Mouse (Mus musculus): ENCODE results near the gene Plin3. TPM values are rescaled to one million over a fixed set of nuclear protein-coding genes. Genes with fewer than 3 reads are reported as not detected.

The Plin3 gene
- polyA plus RNA-seq, 1 experiment from 2014 or later, result 28.8 TPM

GRCm38 (mm10) chr17:56256239-56256881 lies 36.3 kb downstream of the Plin3 start, which contains the start of gene Fem1a:
TSS of gene Fem1a (plus strand) at chr17:56256810.
- H3K36me3 ChIP-seq (replicated peaks), result peaks cover 35% of the 10 kb centered on the region
- ATAC-seq (ENCODE audit: low FRiP score), result peak; percentile 91
- H3K9ac ChIP-seq, result peak within 1 kb of the TSS; percentile 69
- no peaks in the 10 kb centered on the region for H3K27me3 ChIP-seq
- peaks cover 42% of the 10 kb centered on the region for H3K4me1 ChIP-seq
- WGBS, result under 1% methylated on average over 28 of the region's 28 CpGs
- H3K4me3 ChIP-seq (replicated peaks), result peak within 1 kb of the TSS; percentile 72
- peak within 1 kb of the TSS; percentile 98 for H3K4me2 ChIP-seq
- H3K9me3 ChIP-seq, result no peaks in the 10 kb centered on the region
- peak within 1 kb of the TSS; percentile 90 for H3K27ac ChIP-seq

- peak overlapping the region; percentile 90 for H3K27ac ChIP-seq
- under 1% methylated on average over 32 of the region's 32 CpGs for WGBS
- peak; percentile 94 for ATAC-seq (ENCODE audit: low FRiP score)
Measured at GRCm38 (mm10) chr17:56255863-56256238, 36.8 kb downstream of the Plin3 start.

DNA sequence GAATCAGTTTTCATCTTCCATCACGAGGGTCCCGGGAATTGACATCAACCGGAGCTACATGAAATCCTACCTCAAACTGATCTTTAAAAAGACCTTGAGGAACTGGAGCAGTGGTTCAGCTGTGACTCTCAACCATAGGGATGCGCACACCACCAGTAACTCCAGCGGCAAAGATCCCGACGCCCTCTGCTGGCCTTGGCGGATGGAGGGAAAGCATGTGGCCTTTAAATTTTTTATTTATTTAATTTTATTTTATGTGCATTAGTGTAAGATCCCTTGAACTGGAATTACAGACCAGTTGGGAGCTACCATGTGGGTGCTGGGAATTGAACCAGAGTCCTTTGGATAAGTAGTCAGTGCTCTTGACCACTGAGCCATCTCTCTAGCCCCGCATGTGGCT lies 37.2 kb downstream of the Plin3 start:
- Histone ChIP-seq H3K4me1 (peaks cover 44% of the 10 kb centered on the region), H3K9ac (no peak overlapping the region), H3K4me2 (peak overlapping the region; percentile 60), H3K36me3 (replicated peaks) (peaks cover 25% of the 10 kb centered on the region), H3K9me3 (no peaks in the 10 kb centered on the region), H3K4me3 (replicated peaks) (peak overlapping the region; percentile 72; the same call in 1 of the 2 replicates), H3K27me3 (no peaks in the 10 kb centered on the region), H3K27ac (peak overlapping the region; percentile 43)
- 20% methylated on average over 9 of the region's 9 CpGs for WGBS
- ATAC-seq (ENCODE audit: low FRiP score), result no peak

More at GRCm38 (mm10) chr17:56255863-56256238, 36.8 kb downstream of the Plin3 start:
- no peaks in the 10 kb centered on the region for H3K9me3 ChIP-seq
- H3K4me2 ChIP-seq, result peak overlapping the region; percentile 60
- peaks cover 30% of the 10 kb centered on the region for H3K36me3 ChIP-seq (replicated peaks)
- H3K27me3 ChIP-seq, result no peaks in the 10 kb centered on the region
- peak overlapping the region; percentile 72 for H3K4me3 ChIP-seq (replicated peaks)
- H3K9ac ChIP-seq, result peak overlapping the region; percentile 41
- peaks cover 43% of the 10 kb centered on the region for H3K4me1 ChIP-seq

GRCm38 (mm10) chr17:56254695-56255094 lies 38.0 kb downstream of the Plin3 start:
- Histone ChIP-seq H3K4me3 (replicated peaks) (no peak overlapping the region), H3K4me2 (no peak overlapping the region), H3K9ac (no peak overlapping the region), H3K4me1 (peaks cover 37% of the 10 kb centered on the region), H3K36me3 (replicated peaks) (peaks cover 18% of the 10 kb centered on the region), H3K27me3 (no peaks in the 10 kb centered on the region), H3K9me3 (no peaks in the 10 kb centered on the region), H3K27ac (no peak overlapping the region)
- 80% methylated on average over 4 of the region's 4 CpGs for WGBS
- no peak for ATAC-seq (ENCODE audit: low FRiP score)

DNA sequence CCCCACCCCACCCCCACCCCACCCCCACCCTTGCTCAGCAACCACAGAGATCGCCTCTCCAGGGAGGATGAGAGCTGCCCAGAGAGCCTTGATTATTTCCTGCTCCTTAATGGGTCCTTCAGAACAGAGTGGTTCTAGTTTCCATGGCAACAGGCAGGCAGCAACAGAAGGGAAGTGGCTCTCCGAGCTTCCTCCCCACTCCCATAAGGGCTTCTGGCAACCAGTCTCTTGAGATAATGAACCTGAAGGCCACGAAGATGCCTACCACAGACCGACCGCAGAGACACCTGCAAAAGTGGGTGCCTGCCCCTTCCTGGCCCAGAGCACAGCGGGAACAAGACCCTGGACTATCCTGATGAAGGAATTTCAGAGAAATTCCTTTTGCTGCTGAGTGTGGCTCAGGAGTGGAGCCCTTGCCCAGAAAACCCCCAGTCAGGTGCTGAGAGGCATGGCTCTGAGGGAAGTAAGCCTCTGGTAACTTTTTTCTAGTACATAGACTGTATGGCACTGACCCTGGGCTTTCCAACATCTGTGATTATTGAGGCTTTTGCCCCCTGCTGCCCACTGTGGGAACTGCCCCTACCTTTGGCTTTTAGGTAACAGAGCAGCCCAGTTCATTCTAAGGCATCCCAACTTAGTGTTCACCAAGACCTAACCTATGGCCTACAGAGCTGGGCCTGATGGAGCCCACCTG lies 41.4 kb downstream of the Plin3 start:
- Histone ChIP-seq H3K4me2 (peak overlapping the region; percentile 22), H3K4me1 (peaks cover 13% of the 10 kb centered on the region), H3K9ac (no peak overlapping the region), H3K36me3 (replicated peaks) (no peaks in the 10 kb centered on the region), H3K27me3 (0 out of 2 replicates have a peak, but pooled peaks cover 9% of the 10 kb centered on the region), H3K9me3 (no peaks in the 10 kb centered on the region), H3K27ac (peak overlapping the region; percentile 84), H3K4me3 (replicated peaks) (no peak overlapping the region)
- peak; percentile 65 for ATAC-seq (ENCODE audit: low FRiP score)
- WGBS, result 22% methylated on average over 6 of the region's 6 CpGs

DNA sequence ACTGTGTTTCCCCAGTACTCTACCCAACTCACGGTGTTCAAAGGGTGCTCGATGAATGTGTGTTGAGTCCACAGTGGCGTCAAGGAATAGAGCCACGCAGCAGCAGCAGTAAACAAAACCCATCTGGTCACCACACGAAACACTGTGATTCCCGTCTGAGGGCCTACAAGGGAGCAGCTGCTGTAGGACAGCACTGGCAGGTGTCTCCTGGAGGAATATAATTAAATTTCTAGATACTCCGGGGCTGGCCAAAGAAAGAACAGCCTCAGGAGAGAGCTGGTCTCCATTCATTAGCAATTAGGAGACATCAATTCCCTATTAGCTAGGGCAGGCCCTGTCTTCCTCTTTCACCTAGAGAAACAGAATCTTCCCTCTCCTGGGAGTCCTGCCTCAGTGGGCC lies 47.1 kb downstream of the Plin3 start:
- 0 out of 2 replicates have a peak, but pooled peaks have one; percentile 30 for ATAC-seq (ENCODE audit: low FRiP score)
- Histone ChIP-seq H3K4me1 (peaks cover 5% of the 10 kb centered on the region), H3K9ac (no peak overlapping the region), H3K4me2 (no peak overlapping the region), H3K36me3 (replicated peaks) (no peaks in the 10 kb centered on the region), H3K27ac (no peak overlapping the region), H3K27me3 (peaks cover 24% of the 10 kb centered on the region), H3K9me3 (no peaks in the 10 kb centered on the region), H3K4me3 (replicated peaks) (no peak overlapping the region)
- 66% methylated on average over 7 of the region's 7 CpGs for WGBS

GRCm38 (mm10) chr17:56241541-56242401 lies 50.9 kb downstream of the Plin3 start:
- peaks cover 6% of the 10 kb centered on the region; the same call in 1 of the 2 replicates for H3K4me1 ChIP-seq
- H3K36me3 ChIP-seq (replicated peaks), result no peaks in the 10 kb centered on the region
- H3K4me3 ChIP-seq (replicated peaks), result peak overlapping the region; percentile 39
- H3K27ac ChIP-seq, result no peak overlapping the region
- under 1% methylated on average over 33 of the region's 33 CpGs for WGBS
- peak overlapping the region; percentile 45 for H3K4me2 ChIP-seq
- peaks cover 19% of the 10 kb centered on the region for H3K27me3 ChIP-seq
- H3K9me3 ChIP-seq, result no peaks in the 10 kb centered on the region
- peak overlapping the region; percentile 25; the same call in 1 of the 2 replicates for H3K9ac ChIP-seq
- peak; percentile 73; the same call in 1 of the 2 replicates for ATAC-seq (ENCODE audit: low FRiP score)

- Histone ChIP-seq H3K4me3 (replicated peaks) (no peak overlapping the region; the same call in 1 of the 2 replicates), H3K4me1 (peaks cover 16% of the 10 kb centered on the region), H3K4me2 (peak overlapping the region; percentile 36), H3K9ac (no peak overlapping the region), H3K9me3 (no peaks in the 10 kb centered on the region), H3K27ac (peak overlapping the region; percentile 38; the same call in 1 of the 2 replicates), H3K27me3 (peaks cover 3% of the 10 kb centered on the region), H3K36me3 (replicated peaks) (no peaks in the 10 kb centered on the region)
- ATAC-seq (ENCODE audit: low FRiP score), result peak; percentile 97
- WGBS, result 4% methylated on average over 14 of the region's 14 CpGs
Measured at GRCm38 (mm10) chr17:56233818-56234469, 58.7 kb downstream of the Plin3 start.

GRCm38 (mm10) chr17:56233389-56233788 lies 59.3 kb downstream of the Plin3 start:
- Histone ChIP-seq H3K4me2 (peak overlapping the region; percentile 36), H3K4me1 (peaks cover 16% of the 10 kb centered on the region), H3K4me3 (replicated peaks) (no peak overlapping the region), H3K9ac (no peak overlapping the region), H3K27ac (0 out of 2 replicates have a peak overlapping the region, but pooled peaks have one; percentile 21), H3K27me3 (peaks cover 6% of the 10 kb centered on the region), H3K36me3 (replicated peaks) (no peaks in the 10 kb centered on the region), H3K9me3 (no peaks in the 10 kb centered on the region)
- WGBS, result 57% methylated on average over 8 of the region's 8 CpGs
- peak; percentile 33 for ATAC-seq (ENCODE audit: low FRiP score)

DNA sequence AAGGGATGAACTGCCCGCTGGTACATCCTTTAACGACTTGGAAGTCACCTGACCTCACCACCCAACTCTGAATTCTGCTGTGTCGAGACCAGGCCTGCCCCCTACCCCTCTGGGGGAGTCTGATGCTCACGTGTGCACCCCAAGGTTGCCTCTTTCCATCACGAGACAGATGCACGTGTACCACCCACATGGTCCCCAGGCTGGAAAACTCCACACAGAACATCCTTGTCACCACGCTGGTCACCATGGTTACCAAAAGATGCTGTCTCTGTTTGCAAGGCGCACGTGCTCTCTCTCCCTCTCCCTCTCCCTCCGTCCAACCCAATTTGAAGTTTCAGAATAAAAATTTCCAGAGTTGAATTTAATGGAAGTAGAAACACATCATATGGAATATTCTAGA lies 62.7 kb downstream of the Plin3 start:
- Histone ChIP-seq H3K4me3 (replicated peaks) (no peak overlapping the region), H3K27me3 (peaks cover 10% of the 10 kb centered on the region), H3K4me1 (peaks cover 12% of the 10 kb centered on the region), H3K4me2 (no peak overlapping the region), H3K9ac (no peak overlapping the region), H3K9me3 (no peaks in the 10 kb centered on the region), H3K36me3 (replicated peaks) (no peaks in the 10 kb centered on the region), H3K27ac (no peak overlapping the region)
- WGBS, result 65% methylated on average over 10 of the region's 10 CpGs
- ATAC-seq (ENCODE audit: low FRiP score), result no peak

Data from forebrain, embryonic 12.5 days (tissue).